Mouse (Mus musculus) intestine, postnatal 0 days (tissue): ENCODE results near the gene Idh3b. TPM values are rescaled to one million over a fixed set of nuclear protein-coding genes. Genes with fewer than 3 reads are reported as not detected.

Experiments used
- ATAC-seq: fragments of 200-750 bp; cut with Nextera tagmentation; 2 replicates; pipeline ENCODE4 v1.8.0; 2017; ENCODE audit warnings: mild to moderate bottlenecking, moderate TSS enrichment, moderate library complexity
- H3K27ac ChIP-seq: fragments of 300-500 bp; sonication (generic); 2 replicates; pipeline ENCODE4 v1.5.1; 2014; ENCODE audit warnings: mild to moderate bottlenecking, low read depth, low read length, moderate library complexity
- H3K27me3 ChIP-seq: fragments of 300-500 bp; sonication (generic); replicated peaks from 2 replicates; pipeline ENCODE4 v1.6.1; 2014; ENCODE audit warnings: low read length, mixed read lengths; ENCODE audit not compliant: control insufficient read depth, insufficient read depth
- H3K36me3 ChIP-seq: fragments of 300-500 bp; sonication (generic); 2 replicates; pipeline ENCODE4 v1.6.1; 2014; ENCODE audit warnings: mild to moderate bottlenecking, moderate library complexity; ENCODE audit not compliant: control insufficient read depth, insufficient read depth
- H3K4me1 ChIP-seq: fragments of 300-500 bp; sonication (generic); replicated peaks from 2 replicates; pipeline ENCODE4 v1.6.1; 2014; ENCODE audit warnings: antibody characterized with exemption, low read length, mixed read lengths; ENCODE audit not compliant: control insufficient read depth, insufficient read depth
- H3K4me2 ChIP-seq: fragments of 300-500 bp; sonication (generic); replicated peaks from 2 replicates; pipeline ENCODE4 v1.6.1; 2014; ENCODE audit warnings: low read depth, mild to moderate bottlenecking, moderate library complexity
- H3K4me3 ChIP-seq: fragments of 300-500 bp; sonication (generic); 2 replicates; pipeline ENCODE4 v1.5.1; 2014; ENCODE audit warnings: low read depth, low read length
- H3K9ac ChIP-seq: fragments of 300-500 bp; sonication (generic); 2 replicates; pipeline ENCODE4 v1.6.1; 2014; ENCODE audit warnings: mild to moderate bottlenecking, low read depth, low read length
- H3K9me3 ChIP-seq: fragments of 300-500 bp; sonication (generic); 2 replicates; pipeline ENCODE4 v1.6.1; 2016; ENCODE audit warnings: mixed run types; ENCODE audit not compliant: control insufficient read depth
- CTCF ChIP-seq: sonication (generic); IDR thresholded peaks from 2 replicates; pipeline ENCODE4 v1.5.1; 2016; ENCODE audit warnings: low read depth, mild to moderate bottlenecking, control low read depth, antibody characterized with exemption, moderate library complexity
- WGBS: fragments of 180-500 bp; shearing (Covaris S2); extraction: QIAGEN DNeasy Blood & Tissue Kit; methylation state at CpG from one replicate; pipeline ENCODE4 v1.1.7; 2014; 5-methylcytosine and 5-hydroxymethylcytosine counted together
- polyA plus RNA-seq: library from polyadenylated mRNA; unstranded; fragments of >200 nt; fragmentation: Nextera tagmentation; extraction: Ambion mirVana; gene quantifications from 2 replicates; pipeline ENCODE4 v1.2.1, GENCODE M21; 2015

Idh3b gene
- polyA plus RNA-seq, 1 experiment from 2014 or later = 148 TPM

DNA sequence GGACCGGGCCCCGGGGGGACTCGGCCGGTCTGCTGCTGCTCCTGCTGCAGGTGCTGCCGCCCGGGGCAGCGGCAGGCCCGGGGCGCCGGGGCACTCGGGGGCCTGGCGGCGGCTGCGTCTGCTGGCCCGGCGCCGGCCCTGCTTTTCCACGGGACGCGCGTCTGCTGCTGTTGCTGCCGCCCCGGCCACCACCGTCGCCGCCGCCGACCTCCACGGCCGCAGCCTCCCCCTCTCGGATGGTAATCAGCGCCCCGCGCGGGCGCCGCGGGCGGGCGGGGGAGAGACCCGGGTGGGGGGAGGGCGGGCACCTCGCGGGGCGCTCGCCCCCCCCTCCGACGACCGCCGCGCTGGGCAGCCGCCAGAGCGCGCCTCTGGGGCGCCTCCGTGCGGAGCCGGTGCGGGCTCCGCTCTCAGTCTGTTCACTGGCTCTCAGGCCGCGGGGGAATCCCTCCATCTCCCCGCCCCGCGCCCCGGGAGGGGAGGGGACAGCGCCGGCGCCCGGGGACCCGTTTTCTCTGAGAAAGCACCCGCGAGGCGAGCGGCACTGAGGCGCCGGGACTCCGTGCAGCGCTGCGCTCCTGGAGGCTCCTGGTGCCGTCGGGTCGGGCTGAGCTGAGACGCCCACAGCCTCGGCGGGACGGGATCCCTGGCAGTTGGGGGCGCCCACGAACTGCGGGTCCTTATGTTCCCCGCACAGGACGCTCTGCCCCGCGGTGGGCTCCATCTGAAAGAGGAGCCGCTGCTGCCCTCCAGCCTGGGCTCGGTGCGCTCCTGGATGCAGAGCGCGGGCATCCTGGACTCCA, 11.2 kb upstream of the Idh3b start:
- Histone ChIP-seq H3K4me1 (no peaks in the 10 kb centered on the region), H3K4me2 (peak overlapping the region; percentile 95), H3K9ac (peak overlapping the region; percentile 57), H3K27me3 (peaks cover 44% of the 10 kb centered on the region), H3K9me3 (no peaks in the 10 kb centered on the region), H3K27ac (peak overlapping the region; percentile 46), H3K4me3 (peak overlapping the region; percentile 74), H3K36me3 (no peaks in the 10 kb centered on the region)
- ATAC-seq = peak; percentile 23; the same call in 1 of the 2 replicates
- TF ChIP-seq CTCF = 0 out of 2 replicates have a peak, but pooled peaks have one; percentile 8
- under 1% methylated on average over 45 of the region's 99 CpGs for WGBS

DNA sequence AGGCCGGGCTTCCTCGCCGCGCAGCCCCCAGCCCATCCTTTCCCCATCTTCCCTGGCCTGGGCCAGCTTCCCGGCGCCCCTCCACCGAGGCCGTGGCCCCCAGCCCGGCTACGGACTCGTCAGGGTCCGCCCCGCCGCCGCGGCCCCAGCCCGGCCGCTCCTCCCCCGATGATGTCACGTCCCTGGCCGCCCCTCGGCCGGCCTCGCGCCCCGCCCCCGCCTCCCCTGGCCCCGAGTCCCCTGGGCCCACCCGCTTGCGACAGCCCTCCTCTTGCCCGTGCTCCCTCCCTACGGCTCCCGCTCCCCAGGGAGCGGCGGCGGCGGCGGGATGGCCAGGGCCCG, 10.6 kb upstream of the Idh3b start, which contains the start of gene Ebf4:
Gene Ebf4 (plus strand): TSS at position 234 of the 342 bp plus-strand sequence.
- peak; percentile 31; the same call in 1 of the 2 replicates for ATAC-seq
- peak within 1 kb of the TSS; percentile 57 for H3K9ac ChIP-seq
- H3K27ac ChIP-seq = peak within 1 kb of the TSS; percentile 46
- H3K4me1 ChIP-seq = no peaks in the 10 kb centered on the region
- whole genome bisulfite sequencing = 1% methylated on average over 19 of the region's 39 CpGs
- TF ChIP-seq CTCF = no peak
- no peaks in the 10 kb centered on the region for H3K36me3 ChIP-seq
- H3K27me3 ChIP-seq = peaks cover 44% of the 10 kb centered on the region
- peak within 1 kb of the TSS; percentile 74 for H3K4me3 ChIP-seq
- H3K4me2 ChIP-seq = peak within 1 kb of the TSS; percentile 95
- H3K9me3 ChIP-seq = no peaks in the 10 kb centered on the region

DNA sequence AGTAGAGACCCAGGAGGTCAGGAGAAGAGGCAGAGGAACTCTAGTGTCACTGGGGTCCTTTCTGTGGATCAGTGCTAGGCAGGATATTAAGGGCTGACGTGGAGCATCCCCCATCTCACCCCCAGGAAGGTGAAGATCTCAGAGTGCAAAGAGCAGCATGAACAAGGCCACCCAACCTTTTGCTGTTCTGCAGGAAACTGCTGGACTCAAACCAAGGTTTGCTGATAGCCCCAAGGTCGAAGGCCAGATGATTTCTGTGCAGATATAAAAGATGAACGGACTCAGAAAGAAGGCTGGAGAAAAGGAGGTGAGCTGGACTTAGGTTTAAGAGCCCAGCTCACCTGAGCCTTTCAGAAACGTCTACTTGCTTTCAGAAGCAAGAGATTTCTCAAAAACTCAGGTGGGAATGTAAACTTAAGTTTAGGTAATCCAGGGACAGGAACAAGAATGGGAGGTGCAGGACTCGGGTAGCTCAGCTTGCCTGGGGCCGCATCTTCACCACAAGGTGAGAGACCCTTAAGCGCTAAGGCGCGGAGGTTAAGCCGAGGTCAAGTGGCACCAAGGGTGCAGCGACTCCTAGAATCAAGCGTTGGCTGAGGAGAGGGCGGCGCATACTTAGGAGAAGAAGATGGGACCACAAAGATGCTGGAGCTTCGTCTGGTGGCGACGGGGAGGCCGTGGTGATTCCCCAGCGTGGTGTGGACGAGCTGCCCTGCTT, 10.0 kb upstream of the Idh3b start:
- H3K4me3 ChIP-seq = peak overlapping the region; percentile 74
- TF ChIP-seq CTCF = no peak
- 12% methylated on average over 19 of the region's 20 CpGs for WGBS
- H3K9me3 ChIP-seq = no peaks in the 10 kb centered on the region
- H3K4me1 ChIP-seq = no peaks in the 10 kb centered on the region
- H3K27ac ChIP-seq = no peak overlapping the region
- H3K36me3 ChIP-seq = no peaks in the 10 kb centered on the region
- ATAC-seq = no peak
- peak overlapping the region; percentile 95 for H3K4me2 ChIP-seq
- peaks cover 44% of the 10 kb centered on the region for H3K27me3 ChIP-seq
- H3K9ac ChIP-seq = peak overlapping the region; percentile 57

DNA sequence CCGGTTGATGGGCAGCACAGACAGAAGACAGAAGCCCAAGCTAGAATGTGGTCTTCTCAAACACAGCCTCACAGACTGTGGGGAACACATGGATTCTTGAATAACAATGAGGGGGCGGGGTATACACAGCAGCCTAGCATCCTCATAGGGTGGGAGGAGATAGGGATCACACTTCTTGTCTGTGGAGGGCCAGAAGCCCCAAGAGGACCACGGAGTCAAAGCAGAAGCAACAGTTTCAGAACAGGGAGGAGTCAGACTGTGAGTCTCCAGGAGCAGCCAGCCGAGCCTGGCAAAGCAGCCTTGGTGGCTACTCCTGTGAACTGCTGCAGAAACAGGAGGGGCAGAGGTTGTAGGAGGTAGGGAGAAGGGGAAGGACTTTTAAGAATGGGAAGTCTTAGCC, 9.1 kb upstream of the Idh3b start:
- H3K4me3 ChIP-seq = no peak overlapping the region
- WGBS = 18% methylated on average over 4 of the region's 4 CpGs
- no peak overlapping the region for H3K27ac ChIP-seq
- H3K36me3 ChIP-seq = no peaks in the 10 kb centered on the region
- ATAC-seq = no peak
- H3K9ac ChIP-seq = no peak overlapping the region
- TF ChIP-seq CTCF = no peak
- H3K9me3 ChIP-seq = no peaks in the 10 kb centered on the region
- H3K4me1 ChIP-seq = no peaks in the 10 kb centered on the region
- H3K27me3 ChIP-seq = peaks cover 44% of the 10 kb centered on the region
- no peak overlapping the region for H3K4me2 ChIP-seq

DNA sequence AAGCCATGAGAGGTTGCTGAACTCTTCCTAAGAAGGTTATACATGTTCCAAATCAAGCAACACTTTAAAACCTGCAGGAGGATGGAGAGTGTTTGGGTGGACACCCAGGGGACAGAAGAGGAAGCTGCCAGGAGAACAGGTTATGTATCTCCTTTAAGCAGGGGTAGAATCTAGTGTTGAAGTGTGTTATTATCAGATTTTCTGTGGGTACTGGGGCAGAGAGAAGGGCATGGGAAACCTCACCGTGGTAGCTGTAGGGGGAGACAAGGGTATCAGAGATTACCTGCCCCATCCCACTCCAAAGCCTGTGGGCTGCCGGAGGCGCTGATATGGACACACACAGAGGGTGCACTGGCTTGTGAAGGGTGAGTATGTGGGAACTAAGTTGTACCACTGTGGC, 8.7 kb upstream of the Idh3b start:
- H3K4me1 ChIP-seq = no peaks in the 10 kb centered on the region
- ATAC-seq = no peak
- TF ChIP-seq CTCF = no peak
- H3K9me3 ChIP-seq = no peaks in the 10 kb centered on the region
- no peak overlapping the region for H3K9ac ChIP-seq
- no peaks in the 10 kb centered on the region for H3K36me3 ChIP-seq
- peaks cover 44% of the 10 kb centered on the region for H3K27me3 ChIP-seq
- H3K4me3 ChIP-seq = no peak overlapping the region
- no peak overlapping the region for H3K27ac ChIP-seq
- H3K4me2 ChIP-seq = no peak overlapping the region
- WGBS = 49% methylated on average over 3 of the region's 3 CpGs

DNA sequence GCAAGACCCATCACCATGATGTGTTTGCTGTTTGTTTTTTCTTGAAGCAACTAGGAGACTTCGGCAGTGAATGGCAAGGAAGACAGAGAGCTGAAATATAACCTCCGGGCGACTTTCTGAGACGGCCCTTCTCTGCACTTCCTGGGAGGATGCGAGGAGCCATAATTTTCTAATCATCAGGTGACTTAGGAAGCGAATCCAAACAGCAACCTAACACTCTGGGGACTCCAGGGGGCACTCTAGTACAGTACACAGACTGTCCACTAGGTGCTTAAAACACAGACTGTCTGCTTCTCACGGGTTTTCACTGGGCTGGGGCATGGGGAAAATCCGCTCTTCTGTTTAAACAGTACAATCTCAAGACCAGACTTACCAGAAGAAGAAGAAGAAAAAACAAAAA, 7.1 kb upstream of the Idh3b start:
- peak overlapping the region; percentile 37; the same call in 1 of the 2 replicates for H3K4me2 ChIP-seq
- ATAC-seq = peak; percentile 58
- 11% methylated on average over 8 of the region's 8 CpGs for WGBS

More for the DNA sequence above, 7.1 kb upstream of the Idh3b start:
- peaks cover 36% of the 10 kb centered on the region for H3K27me3 ChIP-seq
- H3K9ac ChIP-seq = no peak overlapping the region
- H3K27ac ChIP-seq = no peak overlapping the region
- H3K4me1 ChIP-seq = no peaks in the 10 kb centered on the region
- no peaks in the 10 kb centered on the region for H3K36me3 ChIP-seq
- H3K4me3 ChIP-seq = no peak overlapping the region
- no peaks in the 10 kb centered on the region for H3K9me3 ChIP-seq
- TF ChIP-seq CTCF = peak; percentile 96
